Mouse (Mus musculus): Measurements from ENCODE around the gene Zfp398. TPM values are rescaled to one million over a fixed set of nuclear protein-coding genes. Genes with fewer than 3 reads are reported as not detected.

Gene Zfp398
- total and polyA plus RNA-seq, 3 experiments = 1.5 to 4.6 (median 2.2) TPM

DNA sequence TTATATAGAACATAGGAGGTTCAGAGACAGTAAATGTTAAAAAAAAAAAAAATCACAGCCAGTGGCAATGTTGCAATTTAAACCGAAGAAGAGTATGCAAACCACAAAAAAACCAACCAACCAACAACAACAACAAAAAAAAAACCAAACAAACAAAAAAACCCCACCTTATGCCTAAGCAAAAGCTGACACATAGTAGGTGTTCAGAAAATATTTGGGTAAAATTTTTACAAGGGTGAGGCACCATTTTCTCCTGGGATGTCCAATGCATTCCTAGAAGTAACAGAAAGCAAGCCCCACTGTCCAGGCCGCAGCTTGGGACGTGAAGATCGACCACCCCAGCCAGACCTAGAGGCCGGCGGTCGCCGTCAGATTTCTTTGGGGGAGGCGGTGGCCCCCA, 41.6 kb downstream of the Zfp398 start, which contains the start of gene Zfp282:
TSS of gene Zfp282 (plus strand) at position 147 of the 400 bp plus-strand sequence.
- peak within 1 kb of the TSS; percentile 73 for H3K9ac ChIP-seq (ENCODE audit: insufficient read depth, low read depth)
- in situ Hi-C loops (cut with MboI; ENCODE audit: low pct_ligation_motif_present, low pct_unique_long_range_greater_than_20kb, low sequenced_read_pairs) (no loop called here), dilution Hi-C loops (cut with MboI; ENCODE audit: extremely low pct_ligation_motif_present, extremely low pct_unique_long_range_greater_than_20kb, low sequenced_read_pairs) (no loop called here)
- H3K4me1 ChIP-seq (ENCODE audit: control insufficient read depth in 1 of 2, insufficient read depth in 2 of 2) = peaks cover 6 to 27% of the 10 kb centered on the region in 2 experiments; a peak in 3 of 4 replicates
- H3K36me3 ChIP-seq (replicated peaks in 1 of 2; ENCODE audit: control insufficient read depth in 1 of 2, insufficient read depth in 1 of 2, low read length in 1 of 2) = peaks cover 18 to 24% of the 10 kb centered on the region in 2 experiments
- TF ChIP-seq MAX (IDR thresholded peaks at IDR 0.05; ENCODE audit: low read length) (no peak), ZNF384 (IDR thresholded peaks at IDR 0.05; ENCODE audit: low read depth, low read length) (0 out of 2 replicates have a peak, but pooled peaks have one; percentile 42), BHLHE40 (IDR thresholded peaks at IDR 0.05; ENCODE audit: low read depth, low read length) (no peak), POLR2A (IDR thresholded peaks at IDR 0.05; ENCODE audit: low read depth, low read length) (no peak), EP300 (IDR thresholded peaks at IDR 0.05; ENCODE audit: low read length) (no peak), ZKSCAN1 (IDR thresholded peaks at IDR 0.05; ENCODE audit: borderline replicate concordance, low read depth, low read length) (peak; percentile 95), JUN (IDR thresholded peaks at IDR 0.05; ENCODE audit: insufficient read depth, low read depth, low read length) (no peak), RCOR1 (conservative IDR thresholded peaks at IDR 0.05; ENCODE audit: low read depth, low read length) (no peak), ELF1 (IDR thresholded peaks at IDR 0.05; ENCODE audit: low read depth, low read length) (no peak), JUND (conservative IDR thresholded peaks at IDR 0.05; ENCODE audit: low read depth, low read length) (no peak)
- DNase-seq (ENCODE audit: extremely low read depth) = no peak
- no peaks in the 10 kb centered on the region for H3K27me3 ChIP-seq (replicated peaks)
- peaks cover 7% of the 10 kb centered on the region for H3K79me2 ChIP-seq (replicated peaks; ENCODE audit: control insufficient read depth, extremely low read depth, insufficient read depth, poor library complexity, severe bottlenecking)
- peak within 1 kb of the TSS; percentile 96; the same call in 1 of the 2 replicates for H3K4me2 ChIP-seq (ENCODE audit: insufficient read depth, low read depth, poor library complexity, severe bottlenecking)
- H3K27ac ChIP-seq (ENCODE audit: insufficient read depth, low read depth) = peak within 1 kb of the TSS; percentile 48
- H3K4me3 ChIP-seq (replicated peaks in 1 of 3; ENCODE audit: low read depth in 2 of 3, low read length in 2 of 3, poor library complexity in 1 of 3) = peak within 1 kb of the TSS; percentile 69 to 85 (median 74)
- H3K9me3 ChIP-seq (replicated peaks; ENCODE audit: low read length) = no peaks in the 10 kb centered on the region

- in situ Hi-C loops (cut with MboI; ENCODE audit: low pct_ligation_motif_present, low pct_unique_long_range_greater_than_20kb, low sequenced_read_pairs) = no loop called here
- Histone ChIP-seq H3K36me3 (replicated peaks in 1 of 2; ENCODE audit: control insufficient read depth in 1 of 2, insufficient read depth in 1 of 2, low read length in 1 of 2) (peaks cover 20 to 29% of the 10 kb centered on the region in 2 experiments), H3K27ac (ENCODE audit: insufficient read depth, low read depth) (peak overlapping the region; percentile 48)
Observed at GRCm38 (mm10) chr6:47877461-47878132, 42.1 kb downstream of the Zfp398 start.

More at GRCm38 (mm10) chr6:47877461-47878132, 42.1 kb downstream of the Zfp398 start:
- peak; percentile 71 for DNase-seq (ENCODE audit: extremely low read depth)
- dilution Hi-C loops (cut with MboI; ENCODE audit: extremely low pct_ligation_motif_present, extremely low pct_unique_long_range_greater_than_20kb, low sequenced_read_pairs) = no loop called here
- Histone ChIP-seq H3K4me2 (ENCODE audit: insufficient read depth, low read depth, poor library complexity, severe bottlenecking) (peak overlapping the region; percentile 27; the same call in 1 of the 2 replicates), H3K4me3 (replicated peaks in 1 of 3; ENCODE audit: low read depth in 2 of 3, low read length in 2 of 3, poor library complexity in 1 of 3) (peak overlapping the region; percentile 69 to 85 (median 74)), H3K79me2 (replicated peaks; ENCODE audit: control insufficient read depth, extremely low read depth, insufficient read depth, poor library complexity, severe bottlenecking) (peaks cover 7% of the 10 kb centered on the region), H3K27me3 (replicated peaks) (no peaks in the 10 kb centered on the region), H3K4me1 (ENCODE audit: control insufficient read depth in 1 of 2, insufficient read depth in 2 of 2) (peaks cover 9 to 32% of the 10 kb centered on the region in 2 experiments), H3K9me3 (replicated peaks; ENCODE audit: low read length) (no peaks in the 10 kb centered on the region), H3K9ac (ENCODE audit: insufficient read depth, low read depth) (peak overlapping the region; percentile 73)
- TF ChIP-seq MAZ (IDR thresholded peaks at IDR 0.05; ENCODE audit: low read depth, low read length) (peak; percentile 69; the same call in 1 of the 2 replicates), CTCF (conservative IDR thresholded peaks at IDR 0.05 in 1 of 2, IDR thresholded peaks at IDR 0.05 in 1 of 2; ENCODE audit: low read depth in 2 of 2, low read length in 2 of 2) (peak in 1 of 2 experiments; percentile 64; a peak in 2 of 4 replicates), IRF4 (IDR thresholded peaks at IDR 0.05; ENCODE audit: low read depth, low read length) (peak; percentile 15; the same call in 1 of the 2 replicates), SIN3A (IDR thresholded peaks at IDR 0.05; ENCODE audit: low read length) (peak; percentile 41; the same call in 1 of the 2 replicates), RAD21 (IDR thresholded peaks at IDR 0.05; ENCODE audit: low read depth, low read length) (peak; percentile 44), USF1 (IDR thresholded peaks at IDR 0.05; ENCODE audit: low read depth, low read length) (no peak), BHLHE40 (IDR thresholded peaks at IDR 0.05; ENCODE audit: low read depth, low read length) (no peak), RCOR1 (conservative IDR thresholded peaks at IDR 0.05; ENCODE audit: low read depth, low read length) (0 out of 2 replicates have a peak, but pooled peaks have one; percentile 15), JUND (conservative IDR thresholded peaks at IDR 0.05; ENCODE audit: low read depth, low read length) (no peak), MXI1 (IDR thresholded peaks at IDR 0.05; ENCODE audit: low read depth, low read length) (peak; percentile 39; the same call in 1 of the 2 replicates), ZKSCAN1 (IDR thresholded peaks at IDR 0.05; ENCODE audit: borderline replicate concordance, low read depth, low read length) (no peak), NELFE (IDR thresholded peaks at IDR 0.05; ENCODE audit: low read depth, low read length) (peak; percentile 70; the same call in 1 of the 2 replicates), POLR2A (IDR thresholded peaks at IDR 0.05; ENCODE audit: low read depth, low read length) (peak; percentile 73; the same call in 1 of the 2 replicates), MEF2A (IDR thresholded peaks at IDR 0.05; ENCODE audit: borderline replicate concordance, low read depth, low read length) (0 out of 2 replicates have a peak, but pooled peaks have one; percentile 57), HCFC1 (IDR thresholded peaks at IDR 0.05; ENCODE audit: low read depth, low read length) (peak; percentile 49), TBP (conservative IDR thresholded peaks at IDR 0.05; ENCODE audit: low read depth, low read length) (no peak), TCF12 (IDR thresholded peaks at IDR 0.05; ENCODE audit: low read depth, low read length) (peak; percentile 53), ZMIZ1 (IDR thresholded peaks at IDR 0.05; ENCODE audit: low read depth, low read length) (peak; percentile 62), UBTF (IDR thresholded peaks at IDR 0.05; ENCODE audit: low read depth, low read length) (peak; percentile 36; the same call in 1 of the 2 replicates), CHD1 (IDR thresholded peaks at IDR 0.05; ENCODE audit: low read depth, low read length) (no peak; the same call in 1 of the 2 replicates)

Measured in CH12.LX (cell line).